8 mouse cellular contexts compared by ENCODE assay signal in the genomic region with DNA sequence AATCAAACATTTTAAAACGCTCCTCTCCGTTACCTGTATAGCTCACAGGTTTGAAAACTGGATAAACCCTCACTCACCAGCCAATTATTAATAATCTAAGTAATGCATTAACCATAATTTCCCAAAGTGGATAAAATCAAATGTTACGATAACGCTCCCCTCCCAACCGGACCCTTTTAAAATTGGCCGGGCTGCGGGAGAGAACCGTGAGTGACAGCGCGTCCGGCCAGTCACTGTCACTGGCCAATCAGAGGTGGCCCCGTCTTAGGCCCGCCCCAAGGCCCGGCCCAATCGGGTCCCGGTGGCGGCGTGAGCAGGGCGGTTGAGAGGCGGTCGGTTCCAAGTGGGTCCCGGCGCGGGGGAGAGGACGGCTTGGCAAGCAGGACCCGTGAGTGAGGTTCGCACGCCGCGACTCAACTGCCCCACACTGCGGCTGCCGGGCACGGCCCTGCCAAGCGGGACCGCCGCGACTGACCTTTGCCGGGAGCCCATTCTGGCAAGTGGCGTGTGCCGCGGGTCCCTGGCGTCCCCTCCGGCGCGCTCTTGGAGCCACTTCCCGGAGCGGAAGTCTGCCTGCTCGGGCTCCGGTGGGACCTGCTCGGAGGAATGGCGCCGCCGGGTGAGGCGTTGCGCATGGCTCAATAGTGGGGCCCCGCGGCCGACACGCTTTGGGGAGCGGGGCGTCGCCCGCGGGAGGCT. TPM values are rescaled to one million over a fixed set of nuclear protein-coding genes. Genes with fewer than 3 reads are reported as not detected.
DNase-seq lines count a peak whose midpoint lies in the region; ATAC-seq lines count a peak whose summit lies in the region.

A gene (plus strand): TSS at position 301 of the 699 bp plus-strand sequence.

- H3K4me1 ChIP-seq in brown adipose tissue, adult 24 weeks (ENCODE audit: control insufficient read depth, insufficient read depth, insufficient read length, low read length) = no peaks in the 10 kb centered on the region
- H3K4me1 ChIP-seq in heart, embryonic 13.5 days = peaks cover 25% of the 10 kb centered on the region
- H3K4me1 ChIP-seq in liver, embryonic 12.5 days = peaks cover 31% of the 10 kb centered on the region
- peaks cover 14% of the 10 kb centered on the region for H3K4me1 ChIP-seq in stomach, embryonic 15.5 days

- DNase-seq in CD4-positive, CD25-positive, alpha-beta regulatory T cell, adult 2 months (ENCODE audit: low read depth, low spot score) = peak; percentile 96
- DNase-seq in fat pad, adult 2 months (ENCODE audit: extremely low read depth, low read depth, low spot score) = peak; percentile 25
- DNase-seq in kidney, postnatal 10 days = peak; percentile 98
- DNase-seq in natural killer cell, adult 2 months (ENCODE audit: low spot score in 2 of 2) = peak; percentile 89 to 92

- H3K4me3 ChIP-seq in brown adipose tissue, adult 24 weeks (ENCODE audit: insufficient read depth, low read depth, low read length) = peak within 1 kb of the TSS; percentile 63
- H3K4me3 ChIP-seq in heart, embryonic 13.5 days = peak within 1 kb of the TSS; percentile 81
- peak within 1 kb of the TSS; percentile 95 for H3K4me3 ChIP-seq in liver, embryonic 12.5 days
- H3K4me3 ChIP-seq in stomach, embryonic 15.5 days (replicated peaks) = peak within 1 kb of the TSS; percentile 100

- H3K9me3 ChIP-seq in heart, embryonic 13.5 days = no peaks in the 10 kb centered on the region
- H3K9me3 ChIP-seq in liver, embryonic 12.5 days (replicated peaks) = no peaks in the 10 kb centered on the region
- H3K9me3 ChIP-seq in stomach, embryonic 15.5 days = no peaks in the 10 kb centered on the region

- peak; percentile 99 for ATAC-seq in heart, embryonic 13.5 days (ENCODE audit: extremely low read depth, insufficient number of reproducible peaks, low FRiP score, low TSS enrichment)
- ATAC-seq in liver, embryonic 12.5 days = peak; percentile 99
- ATAC-seq in stomach, embryonic 15.5 days (ENCODE audit: insufficient read depth, low FRiP score, low read depth) = peak; percentile 100

- H3K36me3 ChIP-seq in heart, embryonic 13.5 days = peaks cover 20% of the 10 kb centered on the region
- H3K36me3 ChIP-seq in liver, embryonic 12.5 days = peaks cover 30% of the 10 kb centered on the region
- no peaks in the 10 kb centered on the region for H3K36me3 ChIP-seq in stomach, embryonic 15.5 days

- H3K4me2 ChIP-seq in heart, embryonic 13.5 days = peak within 1 kb of the TSS; percentile 74
- peak within 1 kb of the TSS; percentile 80 for H3K4me2 ChIP-seq in liver, embryonic 12.5 days
- H3K4me2 ChIP-seq in stomach, embryonic 15.5 days = peak within 1 kb of the TSS; percentile 56

- peak within 1 kb of the TSS; percentile 97 for H3K9ac ChIP-seq in heart, embryonic 13.5 days
- peak within 1 kb of the TSS; percentile 96 for H3K9ac ChIP-seq in liver, embryonic 12.5 days
- peak within 1 kb of the TSS; percentile 96 for H3K9ac ChIP-seq in stomach, embryonic 15.5 days

- H3K27ac ChIP-seq in brown adipose tissue, adult 24 weeks (replicated peaks; ENCODE audit: low read depth, low read length) = peak within 1 kb of the TSS; percentile 95
- H3K27ac ChIP-seq in heart, embryonic 13.5 days (replicated peaks) = peak within 1 kb of the TSS; percentile 93
- peak within 1 kb of the TSS; percentile 89 for H3K27ac ChIP-seq in liver, embryonic 12.5 days
- peak within 1 kb of the TSS; percentile 95 for H3K27ac ChIP-seq in stomach, embryonic 15.5 days

- WGBS in heart, embryonic 13.5 days = under 1% methylated on average over 63 of the region's 64 CpGs
- under 1% methylated on average over 64 of the region's 64 CpGs for WGBS in liver, embryonic 12.5 days (ENCODE audit: insufficient replicate concordance)
- WGBS in stomach, embryonic 15.5 days = under 1% methylated on average over 61 of the region's 64 CpGs

- H3K27me3 ChIP-seq in heart, embryonic 13.5 days (replicated peaks) = no peaks in the 10 kb centered on the region
- no peaks in the 10 kb centered on the region for H3K27me3 ChIP-seq in liver, embryonic 12.5 days (replicated peaks)
- H3K27me3 ChIP-seq in stomach, embryonic 15.5 days (replicated peaks) = no peaks in the 10 kb centered on the region

RNA-seq across cellular contexts. Expression of the gene that starts here (rescaled TPM):
- polyA plus RNA-seq in brown adipose tissue, adult 24 weeks (2012; ENCODE audit: insufficient read depth, insufficient read length, missing spikeins) = 62.2 and 69.3 TPM in 2 replicates
- 192 and 198 TPM in 2 replicates for polyA plus RNA-seq in heart, embryonic 13.5 days (2015; fragmentation: Nextera tagmentation; extraction: Ambion mirVana)
- 198 and 216 TPM in 2 replicates for polyA plus RNA-seq in liver, embryonic 12.5 days (2016; fragmentation: Nextera tagmentation; extraction: Ambion mirVana)
- polyA plus RNA-seq in stomach, embryonic 15.5 days (2015; fragmentation: Nextera tagmentation; extraction: Ambion mirVana) = 308 and 346 TPM in 2 replicates

Comparison
In these comparisons a context has a peak if more than half of its experiments do, and no peak if none do; other contexts are left out.
1. Peak in every context shown above with its lines: DNase-seq, ATAC-seq, H3K4me3 ChIP-seq and H3K27ac ChIP-seq.
2. DNase-seq: peak in every context shown above with its lines; median percentile 98 in kidney, postnatal 10 days; 96 in CD4-positive, CD25-positive, alpha-beta regulatory T cell, adult 2 months; 90 in natural killer cell, adult 2 months; 25 in fat pad, adult 2 months.